Mouse (Mus musculus) cortical plate, adult 2 months (tissue): ENCODE data around the gene Cga. TPM values are rescaled to one million over a fixed set of nuclear protein-coding genes. Genes with fewer than 3 reads are reported as not detected.
"Not testable (repeated sequence)": the region's sequence is repeated elsewhere in the genome, so short reads cannot be mapped to it uniquely, and the experiment has no call there.

Experiments
- H3K27ac ChIP-seq: fragments of 200-500 bp; 2 replicates; pipeline ENCODE4 v1.5.1; 2012; ENCODE audit warnings: low read length, control low read depth, inconsistent platforms; ENCODE audit not compliant: insufficient read depth
- H3K4me1 ChIP-seq: fragments of 200-500 bp; 2 replicates; pipeline ENCODE4 v1.6.1; 2011; ENCODE audit warnings: low read length; ENCODE audit not compliant: control insufficient read depth, insufficient read depth
- H3K4me3 ChIP-seq: fragments of 200-500 bp; 2 replicates; pipeline ENCODE4 v1.5.1; 2011; ENCODE audit warnings: mild to moderate bottlenecking, low read length, control low read depth; ENCODE audit not compliant: insufficient read depth
- CTCF ChIP-seq: fragments of 200-500 bp; IDR thresholded peaks from 2 replicates; pipeline ENCODE4 v1.5.1; 2011; ENCODE audit warnings: mild to moderate bottlenecking, control low read depth, low read length; ENCODE audit not compliant: insufficient read depth; ENCODE audit errors: extremely low read depth
- POLR2A ChIP-seq: fragments of 200-500 bp; IDR thresholded peaks from 2 replicates; pipeline ENCODE4 v1.6.1; 2011; ENCODE audit warnings: mild to moderate bottlenecking, low read length, control low read depth; ENCODE audit not compliant: insufficient read depth; ENCODE audit errors: extremely low read depth
- polyA plus RNA-seq: library from polyadenylated mRNA; depleted of rRNA; stranded (reverse); fragments of >200 nt; gene quantifications from 2 replicates; pipeline ENCODE4 v1.2.3, GENCODE M21; 2012; rRNA removed

Gene Cga
- polyA plus RNA-seq, 1 experiment: not detected

GRCm38 (mm10) chr4:34908127-34908526 is 14.5 kb downstream of the Cga start:
- Histone ChIP-seq H3K4me3 (no peak overlapping the region), H3K27ac (no peak overlapping the region), H3K4me1 (no peaks in the 10 kb centered on the region)
- TF ChIP-seq CTCF: no peak

- no peaks in the 10 kb centered on the region for H3K4me1 ChIP-seq
- H3K27ac ChIP-seq: no peak overlapping the region
- TF ChIP-seq POLR2A (no peak), CTCF (no peak)
- H3K4me3 ChIP-seq: no peak overlapping the region
These were observed 17.8 kb downstream of the Cga start for GRCm38 (mm10) chr4:34911401-34911800.

GRCm38 (mm10) chr4:34912171-34912570 is 18.6 kb downstream of the Cga start:
- TF ChIP-seq CTCF (no peak), POLR2A (no peak)
- Histone ChIP-seq H3K4me3 (no peak overlapping the region), H3K4me1 (no peaks in the 10 kb centered on the region), H3K27ac (no peak overlapping the region)

GRCm38 (mm10) chr4:34917400-34917799 is 23.8 kb downstream of the Cga start:
- Histone ChIP-seq H3K27ac (no peak overlapping the region), H3K4me1 (no peaks in the 10 kb centered on the region), H3K4me3 (no peak overlapping the region)
- no peak for TF ChIP-seq CTCF
- TF ChIP-seq POLR2A: no peak

GRCm38 (mm10) chr4:34922177-34922870 is 28.7 kb downstream of the Cga start:
- H3K4me3 ChIP-seq: no peak overlapping the region
- no peak overlapping the region for H3K27ac ChIP-seq
- TF ChIP-seq CTCF: peak; percentile 95
- TF ChIP-seq POLR2A: no peak
- H3K4me1 ChIP-seq: no peaks in the 10 kb centered on the region

GRCm38 (mm10) chr4:34928386-34928785 is 34.8 kb downstream of the Cga start:
- H3K27ac ChIP-seq, H3K4me1 ChIP-seq, H3K4me3 ChIP-seq: not testable (repeated sequence)

GRCm38 (mm10) chr4:34941046-34941445 is 47.5 kb downstream of the Cga start:
- H3K4me1 ChIP-seq: no peaks in the 10 kb centered on the region
- TF ChIP-seq POLR2A (no peak), CTCF (no peak)
- no peak overlapping the region for H3K4me3 ChIP-seq

GRCm38 (mm10) chr4:34947181-34947580 is 53.6 kb downstream of the Cga start:
- H3K4me3 ChIP-seq: no peak overlapping the region
- no peaks in the 10 kb centered on the region for H3K4me1 ChIP-seq
- no peak overlapping the region for H3K27ac ChIP-seq
- TF ChIP-seq CTCF (no peak), POLR2A (no peak)

More at GRCm38 (mm10) chr4:34941046-34941445, 47.5 kb downstream of the Cga start:
- H3K27ac ChIP-seq: no peak overlapping the region

GRCm38 (mm10) chr4:34953716-34954115 is 60.1 kb downstream of the Cga start:
- no peak overlapping the region for H3K4me3 ChIP-seq
- TF ChIP-seq CTCF (no peak), POLR2A (no peak)
- no peak overlapping the region for H3K27ac ChIP-seq
- no peaks in the 10 kb centered on the region for H3K4me1 ChIP-seq

Other genes with a start within 250 kb of the Cga start
- gene Slc35a1, start 206.3 kb upstream of the Cga start, polyA plus RNA-seq: 17.3 and 19.1 TPM in 2 replicates
- gene Cfap206, start 163.6 kb upstream of the Cga start, polyA plus RNA-seq: 2.0 and 2.1 TPM in 2 replicates
- gene Gm136, start 137.5 kb upstream of the Cga start, polyA plus RNA-seq: 0.09 TPM in 1 of 2 replicates, not detected in the other
- gene Smim8, start 115.4 kb upstream of the Cga start, polyA plus RNA-seq: 27.1 and 30.9 TPM in 2 replicates
- 7.3 and 8.0 TPM in 2 replicates for gene Zfp292, start 10.8 kb upstream of the Cga start, polyA plus RNA-seq